Mouse (Mus musculus) kidney, postnatal 4 days (tissue): Measurements from ENCODE around the gene Nt5c3b.

Experiments
- DNase-seq, 2 experiments: peaks; one replicate each; pipeline ENCODE4 v3.0.0; 2021; ENCODE audit warnings: mixed read lengths in 2 of 2

Gene Nt5c3b

GRCm38 (mm10) chr11:100377989-100378388 is 63.6 kb downstream of the Nt5c3b start:
- DNase-seq = no peak

GRCm38 (mm10) chr11:100376746-100377389 is 64.7 kb downstream of the Nt5c3b start:
- DNase-seq = peak in 1 of 2 experiments; percentile 48

DNA sequence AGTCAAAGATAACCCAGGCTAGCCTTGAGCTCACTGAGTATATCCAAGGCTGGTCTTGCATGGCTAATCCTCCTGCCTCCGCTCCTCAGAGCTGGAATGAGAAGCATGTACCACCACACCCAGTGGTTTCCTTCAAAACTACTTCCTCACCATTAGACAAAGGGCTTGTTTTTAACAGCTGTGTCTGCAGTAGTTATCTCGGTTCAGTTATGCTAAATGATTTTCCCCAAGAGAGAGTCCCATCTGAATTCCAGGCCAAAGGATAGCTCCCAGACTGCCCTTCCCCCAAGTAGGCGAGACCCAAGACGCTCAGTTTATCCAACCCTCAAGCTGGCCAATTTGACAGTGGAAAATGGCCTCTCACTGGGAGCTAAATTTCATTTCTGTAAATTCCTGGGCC is 65.6 kb downstream of the Nt5c3b start:
- no peak for DNase-seq

GRCm38 (mm10) chr11:100375127-100375526 is 66.5 kb downstream of the Nt5c3b start:
- no peak for DNase-seq
